Mouse (Mus musculus): Measurements from ENCODE around the gene BC035947.

Gene BC035947

DNA sequence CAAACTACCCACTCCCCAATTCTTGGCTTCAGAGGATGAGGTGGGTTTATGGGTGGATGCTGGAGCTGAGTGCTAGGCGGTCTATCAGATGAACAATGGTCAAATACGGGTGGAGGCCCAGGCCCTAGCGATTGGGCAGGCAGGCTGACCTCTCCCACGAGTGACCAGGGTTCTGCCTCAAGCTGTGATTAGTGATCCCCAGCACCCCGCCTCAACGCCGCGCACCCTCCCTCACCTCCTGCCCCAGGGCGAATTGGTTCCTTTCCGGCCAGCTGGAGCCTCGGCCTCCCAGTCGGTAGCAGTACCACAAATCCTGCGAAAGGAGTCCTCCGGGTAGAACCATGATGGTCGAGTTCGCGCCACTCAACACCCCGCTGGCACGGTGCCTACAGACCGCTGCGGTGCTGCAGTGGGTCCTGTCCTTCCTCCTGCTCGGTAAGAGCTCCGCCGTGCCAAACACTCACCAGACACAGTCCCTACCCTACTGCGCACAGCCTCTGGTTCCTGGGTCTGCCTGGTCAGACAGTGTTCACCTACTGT lies at the start of gene BC035947:
Gene BC035947 (minus strand): TSS at position 538 of the 540 bp plus-strand sequence.
- no peak for TF ChIP-seq GATA4 (IDR thresholded peaks at IDR 0.05; ENCODE audit: insufficient replicate concordance, low read length)

DNA sequence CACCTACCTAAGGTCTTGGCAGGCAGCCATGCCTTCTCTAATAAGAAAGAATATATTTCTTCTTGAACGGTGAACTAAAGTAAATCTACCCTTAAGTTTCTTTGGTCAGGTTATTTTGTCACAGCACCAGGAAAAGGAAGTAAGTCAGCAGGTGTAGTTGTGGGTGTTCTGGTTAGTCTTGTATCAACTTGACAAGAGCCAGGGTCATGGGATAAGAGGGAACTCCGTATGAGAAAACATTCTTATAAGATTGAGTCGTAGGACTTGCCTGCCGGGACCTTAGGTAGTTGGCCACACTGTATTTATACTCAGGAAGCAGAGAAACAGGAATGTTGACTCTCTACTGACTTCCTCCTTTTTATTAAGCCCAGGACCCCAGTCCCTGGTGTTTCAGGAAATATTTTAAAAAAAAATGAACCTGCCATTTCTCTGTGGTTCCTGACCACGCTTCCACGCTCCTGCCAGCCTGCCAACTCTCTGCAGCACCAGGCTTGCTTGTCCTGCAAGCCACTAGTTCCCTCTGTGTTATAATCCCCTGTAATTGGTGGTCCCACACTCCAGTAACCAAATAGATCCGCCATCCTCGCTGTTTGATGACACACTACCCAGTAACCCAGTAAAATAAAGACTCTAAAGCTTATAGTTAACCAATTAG lies 42.2 kb upstream of the BC035947 start:
- TF ChIP-seq GATA4 (IDR thresholded peaks at IDR 0.05; ENCODE audit: insufficient replicate concordance, low read length), result no peak

DNA sequence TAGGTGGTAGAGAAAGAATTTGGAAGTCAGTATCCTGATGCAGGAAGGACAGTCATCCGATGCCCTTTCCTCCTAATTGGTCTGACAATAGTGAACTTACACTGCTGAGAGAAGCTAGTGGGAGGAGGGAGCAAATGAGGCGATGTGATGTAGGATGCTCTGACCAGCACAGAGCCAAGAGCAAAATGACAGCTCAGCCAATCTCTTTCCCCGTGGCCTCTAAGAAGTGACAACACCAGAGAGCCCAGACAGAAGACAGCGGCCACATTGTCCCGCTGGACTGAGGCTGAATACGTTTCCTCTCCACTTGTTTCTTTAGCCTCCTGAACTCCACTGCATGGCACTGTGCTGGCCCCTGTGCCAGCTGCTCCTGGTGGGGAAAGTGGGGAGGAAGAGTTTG lies 37.0 kb upstream of the BC035947 start:
- no peak for TF ChIP-seq GATA4 (IDR thresholded peaks at IDR 0.05; ENCODE audit: insufficient replicate concordance, low read length)

DNA sequence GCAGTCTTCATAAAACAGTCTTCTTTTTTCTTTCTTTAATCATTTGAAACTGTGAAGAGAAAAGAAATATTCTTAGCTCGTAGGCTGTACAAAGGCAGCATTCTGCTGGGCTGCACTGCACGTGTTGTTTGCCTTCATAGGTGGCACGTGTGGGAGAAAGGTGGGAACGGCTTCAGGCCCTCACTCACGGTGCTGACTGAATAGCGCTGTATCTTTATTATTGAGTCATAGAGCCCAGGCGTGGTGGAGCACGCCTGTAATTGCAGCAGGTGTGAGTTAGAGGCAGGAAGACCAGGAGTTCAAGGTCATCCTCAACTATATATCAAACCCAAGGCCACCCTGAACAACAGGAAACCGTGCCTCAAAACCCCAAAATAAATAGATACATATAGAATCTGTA lies 34.3 kb upstream of the BC035947 start:
- TF ChIP-seq GATA4 (IDR thresholded peaks at IDR 0.05; ENCODE audit: insufficient replicate concordance, low read length), result no peak

DNA sequence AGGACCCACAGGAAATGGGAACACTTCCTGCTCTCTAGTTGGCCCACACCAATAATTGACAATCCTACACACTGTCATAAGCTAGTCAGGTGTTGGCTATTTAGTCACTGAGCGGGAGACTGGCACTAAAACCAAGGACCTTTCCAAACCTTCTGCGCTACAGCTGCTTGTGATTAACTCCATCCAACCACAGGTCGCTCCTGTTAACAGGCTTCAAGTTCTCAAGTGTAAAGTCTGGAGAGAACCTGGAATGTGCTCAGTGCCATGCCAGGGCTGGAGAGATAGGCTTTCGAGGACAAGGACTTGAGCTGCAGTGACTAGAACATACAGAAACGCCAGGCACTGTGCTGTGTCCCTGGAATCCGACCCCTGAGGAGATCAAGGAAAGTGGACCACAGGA lies 27.2 kb upstream of the BC035947 start:
- TF ChIP-seq GATA4 (IDR thresholded peaks at IDR 0.05; ENCODE audit: insufficient replicate concordance, low read length), result no peak

DNA sequence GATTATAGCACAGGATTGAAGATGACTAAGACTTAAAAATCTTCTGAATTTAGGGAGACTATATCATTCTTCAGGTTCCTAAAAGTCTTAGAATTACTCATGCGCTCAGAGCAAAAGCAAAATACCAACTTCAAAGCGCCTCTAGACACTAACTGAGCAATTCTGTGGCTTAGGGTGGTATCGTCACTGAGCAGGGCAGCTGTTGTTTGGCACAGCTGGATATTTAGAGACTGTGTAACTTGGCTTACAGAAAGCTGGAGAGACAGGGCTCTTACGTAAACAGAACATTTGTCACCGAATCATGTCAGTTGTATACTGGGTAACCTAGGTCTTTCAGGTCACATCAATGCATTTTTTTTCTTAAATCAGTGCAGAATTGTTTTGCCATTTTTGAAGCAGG lies 26.4 kb upstream of the BC035947 start:
- TF ChIP-seq GATA4 (IDR thresholded peaks at IDR 0.05; ENCODE audit: insufficient replicate concordance, low read length), result no peak

DNA sequence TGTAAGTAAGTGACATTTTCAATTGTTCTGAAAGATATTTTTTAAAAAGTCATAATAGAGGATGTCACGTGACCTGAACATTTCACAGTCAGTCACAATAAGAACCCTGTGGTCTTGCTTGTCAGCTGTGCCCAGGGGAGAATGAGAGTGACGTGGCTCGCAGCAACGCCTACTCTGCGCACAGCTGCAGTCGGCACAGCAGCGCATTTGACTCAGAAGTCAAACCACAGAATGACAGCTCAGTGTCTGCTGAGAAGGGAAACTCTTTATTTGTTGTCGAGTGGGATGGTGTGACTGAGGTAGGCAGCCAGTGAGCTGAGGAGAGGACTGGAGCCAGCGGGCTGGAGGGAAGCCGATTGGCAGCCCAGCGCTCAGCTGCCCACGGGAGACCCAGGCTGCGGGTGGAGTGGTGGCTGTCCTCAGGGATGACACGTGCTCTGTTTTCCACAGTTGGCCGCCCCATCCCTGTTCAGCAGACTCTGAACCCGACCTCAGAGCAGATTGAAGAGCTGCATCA lies 25.6 kb upstream of the BC035947 start:
- no peak for TF ChIP-seq GATA4 (IDR thresholded peaks at IDR 0.05; ENCODE audit: insufficient replicate concordance, low read length)

DNA sequence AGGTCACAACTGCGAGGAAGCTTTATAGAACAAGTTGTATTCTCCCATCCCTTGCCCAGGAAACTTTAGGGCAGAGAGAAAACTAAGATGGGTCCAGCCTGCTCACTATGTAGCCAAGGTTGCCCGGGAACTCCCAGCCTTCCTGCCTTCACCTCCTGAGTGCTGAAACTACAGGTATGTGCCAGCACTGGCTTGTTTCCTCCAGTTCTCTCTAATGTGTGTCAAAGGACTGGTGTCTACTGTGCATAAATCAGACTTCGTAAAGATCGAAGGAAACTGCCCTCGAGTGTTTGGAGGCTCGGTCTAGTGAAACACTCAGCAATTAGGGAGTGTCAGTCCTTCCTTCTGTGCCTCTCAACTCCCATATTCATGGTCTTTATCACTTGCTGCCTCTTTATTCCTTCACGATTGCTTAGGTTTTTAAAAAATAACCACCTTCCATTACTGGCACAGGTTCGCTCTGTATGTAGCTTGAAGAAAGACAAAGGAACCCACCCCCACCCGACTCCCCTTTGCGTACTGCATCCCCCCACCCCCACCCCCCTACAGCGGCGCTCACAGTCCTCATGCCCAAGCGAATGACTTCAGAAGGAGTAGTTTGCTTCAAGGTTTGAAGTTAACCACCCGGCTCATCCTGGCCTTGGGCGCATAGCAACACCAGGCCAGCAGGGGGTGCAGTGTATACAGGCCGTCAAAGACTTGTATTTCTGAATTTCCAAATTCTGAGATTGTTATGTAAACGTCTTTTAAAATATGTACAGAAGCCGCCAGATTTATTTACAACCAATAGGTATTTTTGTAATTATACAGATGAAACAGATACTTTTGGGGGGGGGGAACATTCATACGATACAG lies 24.6 kb upstream of the BC035947 start:
- no peak for TF ChIP-seq GATA4 (IDR thresholded peaks at IDR 0.05; ENCODE audit: insufficient replicate concordance, low read length)

DNA sequence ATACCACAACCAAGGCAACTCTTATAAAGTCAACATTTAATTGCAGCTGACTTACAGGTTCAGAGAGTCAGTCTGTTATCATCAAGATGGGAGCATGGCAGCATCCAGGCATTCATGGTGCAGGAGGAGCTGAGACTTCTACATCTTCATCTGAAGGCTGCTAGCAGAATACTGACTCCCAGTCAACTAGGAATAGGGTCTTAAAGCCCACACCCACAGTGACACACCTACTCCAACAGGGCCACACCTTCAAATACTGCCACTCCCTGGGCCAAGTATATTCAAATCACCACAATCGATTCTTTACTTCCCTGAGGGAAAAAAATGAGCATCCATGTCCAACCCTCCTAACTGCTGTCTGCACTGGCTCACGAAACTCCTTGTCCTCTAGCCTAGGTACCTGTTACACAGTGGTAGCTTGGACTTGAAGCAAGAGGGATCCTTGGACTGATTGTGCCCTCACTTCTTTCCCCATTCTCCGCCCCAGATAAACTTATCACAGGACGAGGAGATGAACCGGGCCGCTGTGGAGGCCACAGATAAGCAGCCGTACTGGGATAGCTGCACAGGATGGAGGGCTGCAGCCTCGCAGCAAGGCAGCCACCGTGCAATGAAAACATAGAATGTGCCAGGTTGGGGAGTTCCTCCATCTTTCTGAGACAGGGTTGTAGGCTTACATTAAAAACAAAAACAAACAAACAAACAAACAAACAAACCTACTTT lies 22.6 kb upstream of the BC035947 start:
- no peak for TF ChIP-seq GATA4 (IDR thresholded peaks at IDR 0.05; ENCODE audit: insufficient replicate concordance, low read length)

DNA sequence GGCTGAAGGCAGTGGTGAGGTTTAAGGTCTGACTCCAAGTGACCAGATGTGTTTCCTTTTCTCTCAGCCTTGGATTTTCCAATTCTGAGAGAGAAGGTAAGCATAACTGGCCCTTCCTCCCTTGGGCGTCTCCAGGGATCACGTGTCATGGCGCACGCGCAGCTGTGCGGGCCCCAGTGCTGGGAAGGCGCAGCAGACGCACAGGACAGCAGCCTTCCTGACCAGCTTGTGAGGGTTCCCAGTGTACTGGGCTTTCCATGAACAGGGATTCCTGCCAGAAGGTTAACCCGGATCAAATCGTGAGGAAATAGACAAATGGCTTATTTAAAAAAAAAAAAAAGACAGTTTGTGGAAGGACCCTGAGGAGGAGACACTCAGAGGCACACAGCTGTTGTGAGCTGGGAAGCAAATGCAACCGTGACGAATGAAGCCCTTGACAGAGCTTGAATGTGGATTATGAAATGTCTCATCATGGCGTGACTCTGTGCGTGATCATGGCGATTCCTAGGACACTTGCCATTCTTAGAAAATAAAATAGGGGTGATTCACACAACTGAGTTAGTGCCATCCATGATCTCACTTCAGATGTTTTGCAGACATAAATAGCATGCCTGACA lies 20.3 kb upstream of the BC035947 start:
- TF ChIP-seq GATA4 (IDR thresholded peaks at IDR 0.05; ENCODE audit: insufficient replicate concordance, low read length), result no peak

DNA sequence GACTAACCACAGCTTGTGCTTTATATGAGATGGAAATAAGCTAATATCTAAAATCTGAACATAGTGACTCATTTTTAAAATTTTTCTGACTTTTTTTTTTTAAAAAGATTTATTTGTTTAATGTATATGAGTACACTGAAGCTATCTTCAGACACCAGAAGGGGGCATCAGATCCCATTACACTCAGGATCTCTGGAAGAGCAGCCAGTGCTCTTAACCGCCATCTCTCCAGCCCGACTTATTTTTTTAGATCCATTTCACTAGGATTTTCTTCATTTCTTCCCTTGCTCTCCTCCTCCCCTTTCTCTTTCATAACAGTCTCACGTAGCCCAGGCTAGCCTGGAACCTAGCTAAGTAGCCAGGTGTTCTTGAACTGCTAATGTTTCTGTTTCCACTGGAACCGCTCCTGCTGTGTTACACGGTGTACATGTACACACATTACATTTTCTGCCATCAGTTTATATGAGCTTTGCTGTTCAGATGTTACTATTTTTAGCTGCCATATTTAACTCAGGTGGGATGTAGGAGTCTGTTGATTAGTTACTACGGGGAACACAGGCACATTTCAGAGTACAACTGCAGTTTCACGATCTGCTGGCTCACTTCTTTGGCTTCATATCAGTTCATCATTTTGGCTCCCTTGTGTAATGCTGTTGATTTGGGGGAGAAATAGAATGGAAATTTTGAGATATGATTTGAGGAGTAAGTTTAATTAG lies 18.7 kb upstream of the BC035947 start:
- no peak for TF ChIP-seq GATA4 (IDR thresholded peaks at IDR 0.05; ENCODE audit: insufficient replicate concordance, low read length)

DNA sequence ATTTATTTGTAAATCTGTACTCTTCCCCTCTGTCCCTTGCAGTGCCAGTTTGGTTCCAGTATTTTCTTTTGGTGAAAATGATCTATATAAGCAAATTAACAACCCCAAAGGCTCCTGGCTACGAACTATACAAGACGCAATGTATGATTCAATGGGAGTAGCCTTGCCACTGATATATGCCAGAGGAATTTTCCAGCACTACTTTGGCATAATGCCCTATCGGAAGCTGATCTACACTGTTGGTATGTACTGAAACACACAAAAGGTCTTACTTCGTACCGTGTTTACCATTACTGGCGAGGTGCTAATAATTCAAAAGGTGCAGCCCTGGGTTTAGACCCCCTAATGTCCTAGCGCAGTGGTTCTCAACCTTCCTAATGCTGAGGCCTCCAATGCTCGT lies 17.1 kb upstream of the BC035947 start:
- no peak for TF ChIP-seq GATA4 (IDR thresholded peaks at IDR 0.05; ENCODE audit: insufficient replicate concordance, low read length)

DNA sequence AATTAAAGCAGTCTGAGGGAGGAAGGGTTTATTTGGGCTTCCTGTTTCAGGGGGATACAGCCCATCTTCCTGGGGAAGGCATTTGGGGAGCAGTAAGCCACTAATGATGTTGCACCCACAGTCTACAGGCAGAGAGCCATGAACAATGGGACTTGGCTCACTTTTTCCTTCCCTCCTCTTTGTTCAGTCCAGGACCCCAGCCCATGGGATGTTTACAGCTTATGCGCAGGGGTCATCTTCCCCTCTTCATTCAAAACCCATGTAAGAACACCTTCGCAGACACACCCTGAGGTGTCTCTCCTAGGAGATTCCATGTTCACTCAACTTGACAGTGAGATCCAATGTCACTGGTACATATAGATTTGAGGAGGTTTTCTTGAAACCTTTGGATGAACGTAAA lies 16.4 kb upstream of the BC035947 start:
- TF ChIP-seq GATA4 (IDR thresholded peaks at IDR 0.05; ENCODE audit: insufficient replicate concordance, low read length), result no peak

DNA sequence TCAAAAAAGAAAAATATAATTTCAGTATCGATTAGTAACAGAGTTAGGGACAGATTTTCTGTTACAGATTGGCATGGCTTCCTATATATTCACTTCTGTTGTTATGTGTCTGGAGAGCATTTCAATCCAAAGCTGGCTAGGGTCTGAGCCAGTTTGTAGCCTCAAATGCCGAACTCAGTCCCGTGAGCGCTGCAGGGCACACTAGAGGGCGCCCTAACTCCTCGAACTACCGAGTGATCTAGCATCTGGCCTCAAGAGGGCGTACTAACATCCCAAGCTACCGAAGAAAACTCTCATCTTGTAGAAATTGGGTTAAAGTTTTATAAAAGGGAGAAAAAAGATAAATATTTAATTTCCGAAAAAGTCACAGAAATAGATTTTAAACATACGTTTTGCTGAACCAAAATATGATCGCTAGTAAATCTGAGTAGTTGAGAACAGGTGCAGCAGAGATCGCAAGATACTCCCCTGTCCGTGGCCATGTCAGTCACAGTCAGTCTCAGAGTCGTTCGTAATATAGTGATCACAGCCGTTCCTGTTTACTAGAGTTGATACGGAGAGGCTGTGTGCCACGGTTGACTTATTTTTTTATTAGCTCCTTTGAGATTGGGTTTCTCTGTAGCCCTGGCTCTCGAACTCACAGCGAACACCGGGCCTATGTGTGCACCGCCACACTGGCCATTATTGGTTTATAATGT lies 13.4 kb upstream of the BC035947 start:
- TF ChIP-seq GATA4 (IDR thresholded peaks at IDR 0.05; ENCODE audit: insufficient replicate concordance, low read length), result no peak

Data from liver, adult (tissue).